Mouse (Mus musculus): ENCODE measurements at regions not wholly inside any gene's neighbourhood (a gene's known extent, or its start where the extent isn't known, plus 50 kb on each side); places are given as distances from the start of the nearest gene placed in this dataset.

DNA sequence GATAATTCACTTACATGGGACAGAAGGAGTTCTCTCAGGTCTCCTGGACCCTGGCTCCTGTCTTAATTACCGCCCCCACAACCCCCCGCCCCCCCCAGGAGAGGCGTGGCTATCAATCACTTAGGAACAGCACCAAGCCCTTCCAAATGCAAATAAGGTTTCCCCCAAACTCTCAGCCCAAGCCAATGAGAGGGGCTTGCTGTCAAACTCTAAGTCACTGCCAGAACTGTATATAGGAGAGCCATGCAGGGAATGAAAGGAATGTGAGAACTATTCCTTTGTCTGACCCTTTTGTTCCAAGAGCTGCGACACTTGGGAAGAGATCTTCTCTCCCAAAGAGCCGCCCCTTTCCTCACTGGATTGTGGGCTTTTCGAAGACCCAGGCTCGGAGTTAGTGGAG lies 672.4 kb downstream of the Cypt12 start:
- TF ChIP-seq CTCF (IDR thresholded peaks at IDR 0.05) (no peak), EP300 (IDR thresholded peaks at IDR 0.05) (no peak)
